Mouse (Mus musculus): Measurements from ENCODE around the gene Bri3.
"Not testable (repeated sequence)": the region's sequence is repeated elsewhere in the genome, so short reads cannot be mapped to it uniquely, and the experiment has no call there.

The Bri3 gene

DNA sequence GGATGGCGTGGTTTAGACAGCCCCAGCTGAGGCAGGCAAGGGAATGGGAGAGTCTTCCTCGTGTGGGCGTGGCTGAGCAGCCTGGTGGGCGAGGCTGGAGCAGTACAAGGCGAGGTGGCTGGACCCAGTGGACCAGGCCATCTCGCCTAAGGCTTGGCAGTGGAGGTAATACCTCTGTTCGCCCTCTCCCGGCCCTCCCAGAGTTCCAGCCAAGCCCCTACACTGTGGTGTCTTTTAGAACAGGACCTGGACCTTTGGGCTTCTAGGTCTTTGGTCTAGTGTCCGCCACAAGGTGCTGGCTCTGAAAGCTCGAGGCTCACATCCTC lies 114.3 kb downstream of the Bri3 start:
- DNase-seq (ENCODE audit: low spot score): no peak

DNA sequence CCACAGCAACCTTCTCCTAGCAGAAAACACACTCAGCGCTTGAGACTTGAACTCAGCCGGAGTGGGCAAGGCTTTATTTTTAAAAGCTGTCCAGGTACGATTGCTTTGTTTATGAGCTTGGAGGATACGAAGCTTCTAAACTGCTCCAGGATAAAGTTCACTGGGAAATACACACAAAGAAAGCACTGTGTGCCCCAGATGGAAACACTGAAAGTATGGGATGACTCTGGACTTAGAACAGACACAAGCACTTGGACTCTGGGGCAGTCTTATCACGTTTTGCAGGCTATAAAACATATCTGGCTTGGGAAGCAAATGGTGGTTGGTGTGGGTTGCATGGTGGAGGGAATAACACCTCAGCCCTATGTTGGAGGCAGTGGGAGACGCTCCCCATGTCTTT lies 115.6 kb downstream of the Bri3 start:
- DNase-seq (ENCODE audit: low spot score): no peak

DNA sequence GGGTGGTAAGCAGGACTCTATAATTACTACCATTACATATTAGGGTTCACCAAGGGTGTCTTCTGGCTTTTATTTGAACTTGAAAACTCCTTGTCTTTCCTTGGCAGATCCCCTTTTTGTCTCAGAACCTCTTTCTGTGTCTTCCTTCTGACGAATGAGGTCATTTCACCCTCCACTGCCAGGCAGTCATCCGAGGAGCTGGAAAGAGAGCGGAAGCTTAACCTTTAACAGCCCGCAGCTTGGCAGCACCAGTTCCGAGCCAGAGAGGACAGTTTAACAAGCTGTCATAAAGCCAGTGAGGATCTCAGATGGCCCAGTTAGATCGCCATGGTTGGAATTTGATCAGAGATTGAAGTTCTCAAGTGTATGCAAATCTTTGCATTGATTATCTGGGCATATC lies 116.1 kb downstream of the Bri3 start:
- no peak for DNase-seq (ENCODE audit: low spot score)

DNA sequence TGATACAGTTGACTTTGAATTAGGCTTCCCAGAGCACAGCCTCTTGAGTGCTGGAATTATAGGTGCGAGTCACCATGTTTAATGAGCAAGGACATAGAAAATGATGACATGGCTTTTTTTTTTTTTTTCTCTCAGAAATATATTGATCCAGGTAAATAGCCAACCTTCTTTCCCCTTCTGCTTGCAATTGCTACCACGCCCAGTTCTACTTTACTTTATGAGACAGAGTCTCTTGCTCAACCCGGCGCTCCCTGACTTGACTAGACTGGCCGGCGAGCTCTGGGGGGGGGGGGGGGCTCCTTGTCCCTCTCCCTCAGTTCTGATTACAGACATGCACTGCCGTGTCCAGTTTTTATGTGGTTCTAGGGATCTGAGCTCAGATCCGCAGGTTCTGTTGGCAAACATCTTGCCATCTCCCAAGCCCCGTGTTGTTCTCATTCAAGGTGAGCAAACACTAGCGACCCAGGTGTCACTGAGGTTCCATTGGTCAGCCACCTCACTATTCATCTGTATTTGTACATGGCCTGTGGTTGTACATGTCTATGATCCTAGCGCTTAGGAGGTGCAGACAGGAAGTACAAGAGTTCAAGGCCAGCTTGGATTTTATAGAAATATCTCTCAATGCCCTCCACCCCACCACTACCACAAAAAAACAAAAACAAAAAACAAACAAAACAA lies 120.6 kb downstream of the Bri3 start:
- DNase-seq (ENCODE audit: low spot score): no peak

DNA sequence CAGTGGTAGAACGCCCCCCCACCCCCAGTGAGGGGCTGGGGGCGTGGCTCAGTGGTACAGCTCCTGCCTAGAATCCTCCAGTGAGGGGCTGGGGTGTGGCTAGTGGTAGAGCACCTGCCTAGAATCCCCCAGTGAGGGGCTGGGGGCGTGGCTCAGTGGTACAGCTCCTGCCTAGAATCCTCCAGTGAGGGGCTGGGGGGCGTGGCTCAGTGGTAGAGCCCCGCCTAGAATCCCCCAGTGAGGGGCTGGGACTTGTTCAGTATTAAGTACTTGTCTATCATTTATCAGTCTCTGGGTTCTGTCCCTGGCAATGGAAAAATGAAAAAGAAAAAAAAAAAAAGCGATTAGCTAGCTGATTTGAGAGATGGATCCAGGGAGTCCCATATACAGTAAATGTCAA lies 122.3 kb downstream of the Bri3 start:
- not testable (repeated sequence) for DNase-seq (ENCODE audit: low spot score)

DNA sequence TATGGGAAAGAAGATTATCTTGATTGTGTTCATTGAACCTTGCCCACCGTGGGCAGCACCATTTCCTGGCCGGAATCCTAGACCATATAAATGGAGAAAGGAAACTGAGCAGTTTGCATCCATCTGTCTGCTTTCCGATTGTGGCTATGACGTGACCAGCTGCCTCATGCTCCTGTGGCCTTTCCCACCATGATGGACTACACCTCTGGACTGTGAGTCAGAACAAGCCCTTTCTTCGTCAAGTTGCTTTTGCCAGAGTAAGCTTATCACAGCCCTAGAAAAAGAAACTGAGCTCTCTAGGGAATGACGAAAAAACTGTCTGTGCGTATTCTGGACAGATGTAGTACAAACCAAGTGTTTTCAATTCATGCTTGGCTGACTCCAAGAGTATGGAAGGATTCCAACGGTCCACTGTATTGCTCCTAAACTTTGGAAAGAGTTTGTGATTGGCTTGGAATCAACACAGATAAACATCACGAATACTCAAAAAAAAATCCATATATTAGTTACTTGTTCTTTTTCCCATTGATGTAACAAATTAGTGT lies 124.5 kb downstream of the Bri3 start:
- DNase-seq (ENCODE audit: low spot score): no peak

DNA sequence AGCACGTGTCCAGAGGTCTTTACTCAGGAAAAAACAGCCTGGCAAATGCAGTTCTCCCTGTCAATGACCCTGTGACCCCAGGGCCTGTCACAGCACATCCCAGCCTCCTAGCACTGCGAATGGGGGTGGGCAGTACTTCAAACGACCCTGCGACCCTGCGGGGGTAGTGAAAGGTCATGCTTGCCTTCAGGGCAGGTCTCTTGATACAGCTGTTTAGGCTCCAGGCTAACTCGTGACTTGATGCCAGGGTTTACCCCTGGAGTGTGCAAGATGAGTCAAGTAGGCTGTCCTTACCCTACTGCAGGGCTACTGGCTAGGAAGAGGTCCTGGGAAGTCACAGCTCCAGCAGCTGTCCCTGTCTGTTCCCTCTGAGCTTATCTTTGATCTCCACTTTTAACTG lies 126.7 kb downstream of the Bri3 start:
- DNase-seq (ENCODE audit: low spot score): no peak

DNA sequence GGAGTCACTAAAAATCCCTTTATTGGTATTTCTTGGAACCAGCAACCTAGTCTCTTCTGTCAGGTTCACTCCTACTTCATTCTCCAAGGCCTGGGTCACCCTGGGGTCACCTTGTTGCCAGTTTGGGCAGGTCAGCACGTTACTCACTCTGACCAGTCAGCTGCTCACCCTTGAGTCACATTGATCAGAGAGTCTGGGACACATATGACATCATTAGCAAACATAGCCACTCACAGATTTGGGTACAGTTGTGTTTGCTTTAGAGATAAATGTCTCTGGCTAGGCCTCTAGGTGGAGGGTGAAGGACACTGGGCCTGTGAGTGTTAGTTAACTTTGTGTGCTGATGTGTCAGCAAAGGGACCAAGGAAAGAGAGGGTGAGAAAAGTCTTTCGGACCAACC lies 127.9 kb downstream of the Bri3 start:
- DNase-seq (ENCODE audit: low spot score): no peak

DNA sequence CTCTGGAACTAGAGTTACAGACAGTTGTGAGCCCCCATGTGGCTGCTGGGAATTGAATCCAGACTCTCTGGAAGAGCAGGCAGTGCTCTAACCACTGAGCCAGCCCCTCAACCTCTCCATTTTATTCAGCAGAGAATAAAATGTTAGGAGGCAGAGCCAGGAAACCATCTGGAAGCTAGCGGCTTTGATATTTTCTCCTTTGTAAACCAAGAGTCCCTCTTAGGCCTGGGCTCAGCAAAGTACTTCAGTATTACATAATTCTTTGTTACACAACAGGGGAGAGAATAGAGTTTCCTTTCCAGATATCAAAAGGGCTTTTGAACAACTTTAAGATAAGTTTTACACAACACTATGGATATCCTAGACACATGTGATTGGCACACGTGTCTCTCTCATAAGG lies 128.6 kb downstream of the Bri3 start:
- DNase-seq (ENCODE audit: low spot score): no peak

DNA sequence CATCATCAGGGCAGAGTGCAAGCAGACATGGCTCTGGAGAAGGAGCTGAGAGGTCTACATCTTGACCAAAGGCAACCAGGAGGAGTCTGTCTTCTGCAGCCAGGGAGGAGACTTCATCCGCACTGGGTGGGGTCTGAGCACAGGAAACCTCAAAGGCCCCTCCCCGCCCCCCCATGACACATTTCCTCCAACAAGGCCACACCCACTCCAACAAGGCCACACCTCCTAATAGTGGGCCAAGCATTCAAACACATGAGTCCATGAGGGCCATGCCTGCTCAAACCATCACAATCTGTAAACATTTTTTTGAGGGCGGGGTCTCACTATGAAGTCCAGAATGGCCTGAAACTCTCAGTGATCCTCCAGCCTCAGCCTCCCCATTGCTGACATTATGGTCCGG lies 135.2 kb downstream of the Bri3 start:
- DNase-seq (ENCODE audit: low spot score): no peak

DNA sequence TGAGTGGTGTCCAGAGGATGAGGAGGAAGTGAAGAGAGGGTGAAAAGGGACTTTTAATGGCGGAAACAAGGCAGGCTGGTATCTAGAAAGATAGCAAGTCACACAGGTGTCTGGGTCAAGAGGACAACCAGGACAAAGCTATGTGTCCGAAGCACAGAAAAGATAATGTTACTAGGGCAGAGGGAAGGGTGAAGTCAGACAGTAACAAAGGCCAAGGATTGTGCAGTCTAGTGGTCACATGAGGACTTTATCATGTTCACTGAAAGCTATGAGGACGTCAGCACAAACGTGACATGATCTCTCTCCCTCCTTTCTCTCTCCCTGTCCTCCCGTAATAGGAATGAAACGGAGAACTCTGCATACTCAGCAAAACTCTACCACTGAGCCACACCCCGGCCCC lies 136.5 kb downstream of the Bri3 start:
- DNase-seq (ENCODE audit: low spot score): no peak

DNA sequence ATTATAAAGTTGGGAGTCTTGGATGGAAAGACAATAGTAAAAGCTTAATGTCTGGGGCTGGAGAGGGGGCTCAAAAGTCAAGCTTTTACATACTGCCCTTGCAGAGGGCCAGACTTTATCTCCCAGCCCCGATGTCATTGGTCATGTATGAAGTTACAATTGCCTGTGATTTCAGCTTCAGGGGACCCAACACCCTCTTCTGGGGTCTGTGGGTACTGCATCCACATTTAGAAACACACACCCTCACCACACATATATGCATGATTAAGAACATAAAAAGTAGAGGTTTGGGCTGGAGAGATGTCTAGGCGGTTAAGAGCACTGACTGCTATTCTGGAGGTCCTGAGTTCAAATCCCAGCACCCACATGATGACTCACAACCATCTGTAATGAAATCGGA lies 137.5 kb downstream of the Bri3 start:
- DNase-seq (ENCODE audit: low spot score): no peak

DNA sequence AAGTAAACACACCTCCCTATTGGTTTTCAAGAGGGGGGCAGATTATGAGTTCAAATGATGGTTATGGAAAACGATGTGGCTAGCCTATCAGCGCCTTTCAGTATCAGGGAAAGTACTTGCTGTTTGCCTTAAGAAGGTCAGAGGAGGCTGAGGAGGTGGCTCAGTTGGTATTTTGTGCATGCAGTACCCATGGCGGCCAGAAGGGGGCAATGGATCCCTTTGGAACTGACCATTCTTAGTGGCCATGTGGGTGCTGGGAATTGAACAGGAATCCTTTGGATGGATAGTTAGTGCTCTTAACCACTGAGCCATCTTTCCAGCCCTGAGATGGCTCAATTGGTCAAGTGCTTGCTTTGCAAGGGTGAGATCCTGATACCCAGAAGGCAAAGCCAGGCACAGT lies 139.7 kb downstream of the Bri3 start:
- DNase-seq (ENCODE audit: low spot score): no peak

DNA sequence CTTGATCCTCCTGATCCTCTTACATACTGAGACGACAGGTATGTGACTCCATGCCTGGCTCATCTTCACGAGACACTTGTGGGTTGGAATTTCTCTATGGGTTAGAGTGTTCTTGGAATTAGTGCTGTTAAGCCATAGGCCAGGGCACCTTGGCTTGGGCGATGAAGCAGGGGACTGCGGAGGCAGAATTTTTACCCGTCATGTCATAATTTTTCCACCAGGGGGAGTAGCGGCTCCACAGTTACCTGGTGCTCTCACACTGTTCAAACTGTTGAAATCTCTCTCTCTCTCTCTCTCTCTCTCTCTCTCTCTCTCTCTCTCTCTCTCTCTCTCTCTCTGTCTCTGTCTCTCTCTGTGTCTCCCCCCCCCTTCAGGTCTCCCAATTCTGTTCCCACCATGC lies 143.6 kb downstream of the Bri3 start:
- DNase-seq (ENCODE audit: low spot score): no peak

DNA sequence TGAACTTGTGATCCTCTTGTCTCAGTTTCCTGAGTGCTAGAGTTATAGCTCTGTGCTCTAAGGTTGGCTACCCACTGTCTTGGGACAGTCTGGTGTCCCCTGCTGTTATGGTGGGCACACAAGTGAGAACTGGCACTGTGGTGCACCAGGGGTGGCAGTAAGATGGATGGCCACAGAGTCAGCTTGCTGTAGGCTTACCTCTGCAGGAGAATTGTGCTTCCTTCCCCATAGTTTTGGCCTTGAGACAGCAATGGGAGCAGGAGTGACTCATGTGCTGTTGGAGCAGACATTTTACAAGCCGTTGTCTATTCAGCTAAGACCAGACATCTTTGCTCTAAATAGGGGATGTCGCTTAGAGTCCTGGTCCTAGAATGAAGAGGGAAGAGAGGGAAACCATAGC lies 149.9 kb downstream of the Bri3 start:
- DNase-seq (ENCODE audit: low spot score): no peak

DNA sequence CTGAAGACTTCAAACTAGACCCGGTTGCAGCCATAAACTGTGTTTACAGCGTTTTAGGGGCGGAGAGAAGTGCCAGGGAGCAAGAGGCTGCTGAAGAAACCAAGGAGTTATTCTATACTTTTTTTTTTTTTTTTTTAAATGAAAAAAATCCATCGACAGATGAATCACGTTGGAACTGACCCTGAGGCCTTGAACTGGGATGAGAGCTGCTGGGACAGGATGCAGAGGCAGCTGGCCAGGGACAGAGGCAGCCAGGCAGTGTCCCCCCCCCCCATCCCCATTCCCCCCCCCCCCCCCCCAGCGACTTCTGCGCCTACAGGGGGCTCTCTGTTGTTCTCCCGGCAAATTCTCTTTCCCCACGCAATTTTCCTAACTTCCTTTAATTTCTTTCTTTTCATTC lies 153.3 kb downstream of the Bri3 start:
- DNase-seq (ENCODE audit: low spot score): no peak

DNA sequence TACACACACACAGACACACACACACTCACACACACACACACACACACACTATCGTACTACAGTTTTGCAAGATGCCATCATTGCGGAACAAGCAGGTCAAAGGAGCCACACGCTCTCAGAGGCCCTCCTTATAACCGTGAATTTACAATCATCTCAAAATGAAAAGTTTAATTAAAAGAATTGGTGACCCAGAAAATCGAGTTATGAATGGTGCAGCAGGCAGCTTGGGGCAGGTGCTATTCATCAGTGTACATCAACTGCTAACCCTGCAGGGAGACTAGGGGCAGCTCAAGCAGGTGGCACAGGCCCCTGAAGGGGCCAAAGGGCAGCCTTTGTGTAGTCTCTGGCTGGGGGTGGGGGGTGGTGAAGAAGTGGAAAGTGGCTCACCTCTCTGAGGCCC lies 156.6 kb downstream of the Bri3 start:
- DNase-seq (ENCODE audit: low spot score): no peak

DNA sequence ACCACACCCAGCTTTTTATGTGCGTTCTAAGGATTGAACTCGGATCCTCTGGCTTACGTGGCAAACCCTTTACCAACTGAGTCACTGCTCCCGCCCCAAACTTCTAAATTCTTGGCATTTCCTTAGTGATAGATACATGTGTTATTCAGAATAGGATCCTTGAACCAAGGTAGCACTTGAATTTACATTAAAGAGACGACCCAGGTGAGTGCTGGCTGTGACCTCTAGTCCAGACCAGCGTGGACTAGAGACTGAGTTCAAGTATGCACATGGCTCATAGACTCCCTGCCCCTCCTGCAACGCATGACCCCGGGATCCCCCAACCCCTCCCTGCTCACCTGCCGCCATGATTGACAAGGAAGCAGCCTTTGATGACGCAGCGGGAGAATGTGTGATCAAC lies 162.0 kb downstream of the Bri3 start:
- no peak for DNase-seq (ENCODE audit: low spot score)

DNA sequence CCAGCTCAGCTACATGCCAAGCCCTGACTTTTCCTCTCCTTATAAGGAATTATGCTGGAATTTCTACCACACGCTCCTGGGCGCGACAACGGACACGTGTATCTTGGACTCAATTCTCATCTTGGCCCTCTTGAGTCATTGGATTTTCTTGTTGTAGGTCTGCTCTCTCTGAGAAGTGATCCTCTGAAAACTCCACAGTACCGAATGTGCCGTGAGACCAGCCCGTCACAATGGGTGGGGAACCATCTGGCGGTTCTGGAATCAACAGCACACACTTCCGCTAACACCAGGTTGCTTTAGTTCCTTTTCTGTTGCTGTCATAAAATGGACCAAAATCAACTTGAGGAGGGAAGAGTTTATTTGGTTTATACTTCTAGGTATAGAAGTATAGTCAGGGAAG lies 166.4 kb downstream of the Bri3 start:
- DNase-seq (ENCODE audit: low spot score): no peak

DNA sequence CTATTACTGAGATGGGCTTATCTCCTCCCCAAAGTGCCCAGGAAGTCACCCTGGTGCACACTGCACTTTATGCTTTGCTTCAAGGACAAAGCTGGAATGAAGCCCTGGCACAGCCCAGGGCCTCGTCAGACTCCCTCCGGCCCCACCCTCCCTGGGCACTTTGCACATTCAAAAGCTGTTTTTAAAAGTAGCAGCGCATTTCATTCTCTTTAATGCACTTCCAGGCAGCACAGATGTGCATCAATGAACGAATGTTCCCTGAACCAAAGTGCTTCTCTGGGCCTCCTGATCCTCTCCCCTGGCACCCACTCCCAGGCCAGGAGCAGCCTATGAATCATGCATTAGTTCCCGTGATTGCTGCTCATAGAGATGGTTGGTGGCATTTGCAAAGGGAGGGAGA lies 167.5 kb downstream of the Bri3 start:
- DNase-seq (ENCODE audit: low spot score): no peak

DNA sequence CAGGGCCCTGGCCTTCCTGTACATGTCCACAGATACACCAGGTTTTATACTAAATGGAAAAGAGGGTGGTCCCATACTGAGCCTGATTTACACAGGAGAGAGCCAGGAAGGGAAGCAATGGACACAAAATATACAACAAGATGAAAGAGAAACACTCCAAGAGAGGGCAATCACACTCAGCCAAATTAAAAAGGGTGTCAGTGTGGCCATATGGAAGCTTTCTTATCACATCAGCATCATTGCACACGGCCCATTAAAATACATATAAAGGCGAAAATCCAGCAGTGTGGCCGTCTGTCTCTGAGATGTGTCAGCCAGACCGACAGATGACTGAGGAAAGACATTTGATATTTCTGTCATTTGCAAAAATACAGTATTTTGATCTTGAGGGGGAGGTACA lies 168.5 kb downstream of the Bri3 start:
- no peak for DNase-seq (ENCODE audit: low spot score)

DNA sequence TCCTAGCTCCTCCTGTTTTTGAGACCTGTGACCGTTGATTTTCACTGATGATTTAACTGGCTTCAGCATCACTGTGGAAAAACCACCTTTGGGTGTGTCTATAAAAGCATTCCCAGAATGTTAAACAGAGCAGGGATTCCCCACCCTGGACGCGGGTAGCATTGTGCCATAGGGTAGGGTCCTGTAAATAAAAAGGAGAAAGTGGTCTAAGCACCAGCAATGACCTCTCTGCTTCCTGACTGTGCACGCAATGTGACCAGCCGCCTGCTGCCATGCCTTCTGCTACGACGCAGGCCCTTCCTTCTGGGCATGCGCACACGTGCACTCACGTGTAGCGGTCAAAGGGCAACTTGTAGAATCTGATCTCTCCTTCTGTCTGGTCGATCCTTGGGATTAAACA lies 174.2 kb downstream of the Bri3 start:
- DNase-seq (ENCODE audit: low spot score): no peak

DNA sequence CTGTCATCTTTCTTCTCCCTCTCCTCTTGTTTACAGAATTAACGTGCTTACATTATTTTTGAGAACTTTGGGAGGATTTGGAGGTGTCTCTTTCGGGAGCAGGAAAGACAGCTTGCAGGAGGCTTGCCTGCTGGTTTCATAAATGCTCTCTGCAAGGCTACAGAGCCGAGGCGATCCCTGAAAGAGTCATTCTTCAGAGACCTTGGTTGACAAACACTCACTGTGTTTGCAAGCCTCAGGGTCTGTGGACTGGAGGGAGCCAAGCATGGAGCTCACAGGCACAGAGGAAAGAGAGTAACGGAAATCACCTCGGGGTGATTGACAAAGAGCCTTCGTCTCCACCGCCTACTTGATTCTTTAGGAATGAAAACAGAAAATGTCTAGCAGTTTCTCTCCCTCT lies 175.8 kb downstream of the Bri3 start:
- no peak for DNase-seq (ENCODE audit: low spot score)

DNA sequence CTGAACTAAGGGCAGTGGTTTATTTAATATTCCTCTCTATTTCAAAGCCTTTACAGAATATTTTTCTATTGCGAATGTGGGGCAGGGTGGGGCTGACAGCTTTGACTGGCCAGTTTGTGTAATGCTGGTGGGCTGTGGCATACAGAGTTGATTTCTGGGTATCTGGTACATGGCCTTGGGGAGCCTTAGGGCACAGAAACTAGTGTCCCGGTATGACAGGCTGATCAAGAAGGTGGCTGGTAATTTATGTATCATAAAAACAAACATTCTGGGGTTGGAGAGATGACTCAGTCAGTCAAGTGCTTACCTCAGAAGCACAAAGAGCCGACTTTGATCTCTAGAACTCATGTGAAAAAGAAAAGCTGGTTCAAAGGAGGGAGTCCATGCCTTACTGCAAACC lies 182.5 kb downstream of the Bri3 start:
- DNase-seq (ENCODE audit: low spot score): no peak

DNA sequence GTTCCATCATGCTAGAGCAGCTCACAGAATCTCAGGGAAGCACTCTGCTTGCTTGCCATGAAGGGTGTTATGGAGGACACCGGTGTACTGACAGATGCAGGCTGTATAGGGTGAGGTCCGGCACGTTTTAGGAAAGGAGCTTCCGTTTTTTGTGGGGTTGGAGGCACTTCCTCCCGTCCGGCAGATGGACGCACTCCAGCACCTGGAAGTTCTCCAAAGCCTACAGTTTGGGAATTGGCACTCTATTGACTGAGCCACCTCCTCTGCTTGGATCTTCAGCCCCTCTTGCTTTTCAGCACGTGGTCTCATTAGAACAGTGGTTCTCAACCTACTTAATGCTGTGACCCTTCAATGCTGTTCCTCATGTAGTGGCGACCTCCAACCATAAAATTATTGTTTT lies 183.6 kb downstream of the Bri3 start:
- no peak for DNase-seq (ENCODE audit: low spot score)
